Mouse (Mus musculus): ENCODE measurements at regions not wholly inside any gene's neighbourhood (a gene's known extent, or its start where the extent isn't known, plus 50 kb on each side); places are given as distances from the start of the nearest gene placed in this dataset.

DNA sequence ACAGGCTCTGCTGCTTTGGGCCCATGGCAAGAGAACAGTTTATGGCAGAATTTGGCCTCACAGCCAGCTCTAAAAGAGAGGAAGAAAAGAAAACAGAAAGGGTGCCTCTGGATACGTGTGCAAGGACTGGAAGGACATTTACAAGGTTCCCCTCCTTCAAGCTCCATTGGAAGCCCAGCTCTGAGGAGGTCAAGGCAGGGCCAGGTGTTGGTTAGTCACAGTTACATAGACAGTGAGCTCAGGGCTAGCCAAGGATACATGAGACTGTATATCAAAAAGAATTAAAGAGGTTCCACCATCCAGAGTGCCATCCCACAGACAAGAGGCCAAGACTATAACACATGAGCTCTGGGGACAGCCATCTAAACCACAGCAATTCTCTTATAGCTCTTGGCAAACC, 131.6 kb upstream of the Jarid2 start:
- H3K27me3 ChIP-seq (ENCODE audit: control insufficient read depth, insufficient read depth, low read length): no peaks in the 10 kb centered on the region
- H3K27ac ChIP-seq: no peak overlapping the region
- WGBS: 64% methylated on average over 1 of the region's 1 CpGs
- DNase-seq (ENCODE audit: low spot score) (no peak), ATAC-seq (ENCODE audit: low FRiP score) (no peak)
- H3K36me3 ChIP-seq (replicated peaks; ENCODE audit: control insufficient read depth, insufficient read depth): no peaks in the 10 kb centered on the region
- H3K4me2 ChIP-seq (replicated peaks): no peak overlapping the region
- no peak overlapping the region for H3K4me3 ChIP-seq (replicated peaks; ENCODE audit: low read length)
- H3K4me1 ChIP-seq (replicated peaks; ENCODE audit: control insufficient read depth, insufficient read depth, low read length): no peaks in the 10 kb centered on the region
- H3K9ac ChIP-seq: no peak overlapping the region
- no peaks in the 10 kb centered on the region for H3K9me3 ChIP-seq (ENCODE audit: control insufficient read depth, low read length)

DNA sequence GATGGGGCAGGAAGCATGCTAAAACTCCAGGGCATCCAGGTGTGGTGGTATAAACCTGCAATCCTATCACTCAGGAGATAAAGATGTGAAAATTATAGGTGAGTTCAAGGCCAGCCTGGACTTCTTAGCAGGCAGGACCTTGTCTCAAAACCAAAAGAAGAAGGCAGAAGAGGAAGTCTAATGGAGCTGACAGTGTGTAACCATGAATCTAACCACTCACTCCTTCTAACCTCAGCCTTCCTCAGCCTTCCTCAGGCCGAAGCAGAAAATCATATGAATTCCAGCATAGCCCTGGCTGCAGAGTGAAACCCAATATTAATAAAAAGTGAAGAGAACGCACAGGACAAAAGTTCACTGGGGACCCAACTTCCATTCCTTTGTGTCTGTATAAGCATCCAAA, 128.2 kb upstream of the Jarid2 start:
- H3K4me3 ChIP-seq (replicated peaks; ENCODE audit: low read length): no peak overlapping the region
- no peaks in the 10 kb centered on the region for H3K9me3 ChIP-seq (ENCODE audit: control insufficient read depth, low read length)
- DNase-seq (ENCODE audit: low spot score) (no peak), ATAC-seq (ENCODE audit: low FRiP score) (no peak)
- no peak overlapping the region for H3K9ac ChIP-seq
- H3K36me3 ChIP-seq (replicated peaks; ENCODE audit: control insufficient read depth, insufficient read depth): no peaks in the 10 kb centered on the region
- no peak overlapping the region for H3K4me2 ChIP-seq (replicated peaks)
- WGBS: 69% methylated on average over 2 of the region's 2 CpGs
- no peaks in the 10 kb centered on the region for H3K4me1 ChIP-seq (replicated peaks; ENCODE audit: control insufficient read depth, insufficient read depth, low read length)
- no peaks in the 10 kb centered on the region for H3K27me3 ChIP-seq (ENCODE audit: control insufficient read depth, insufficient read depth, low read length)
- H3K27ac ChIP-seq: no peak overlapping the region

DNA sequence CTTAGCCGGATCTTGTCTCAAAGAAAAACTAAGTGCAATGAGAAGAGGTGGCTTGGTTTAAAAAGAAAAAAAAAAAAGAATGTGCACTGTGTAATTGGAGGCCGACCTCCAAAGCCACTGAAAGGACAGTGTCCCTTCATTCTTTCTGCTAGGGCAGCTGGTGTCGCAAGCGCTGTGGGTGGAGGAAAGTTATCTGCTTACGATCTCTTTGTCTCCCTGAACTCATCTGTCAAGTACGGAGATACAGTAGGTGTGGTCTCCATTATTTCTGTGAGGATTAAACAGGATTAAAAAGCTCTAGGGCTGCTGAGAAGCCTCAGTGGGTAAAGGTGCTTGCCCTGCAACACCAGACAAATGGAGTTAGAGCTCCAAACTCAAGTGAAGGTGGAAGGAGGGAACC, 126.6 kb upstream of the Jarid2 start:
- H3K4me3 ChIP-seq (replicated peaks; ENCODE audit: low read length): no peak overlapping the region
- H3K27me3 ChIP-seq (ENCODE audit: control insufficient read depth, insufficient read depth, low read length): no peaks in the 10 kb centered on the region
- H3K4me1 ChIP-seq (replicated peaks; ENCODE audit: control insufficient read depth, insufficient read depth, low read length): no peaks in the 10 kb centered on the region
- H3K9me3 ChIP-seq (ENCODE audit: control insufficient read depth, low read length): no peaks in the 10 kb centered on the region
- H3K4me2 ChIP-seq (replicated peaks): no peak overlapping the region
- no peak for ATAC-seq (ENCODE audit: low FRiP score)
- WGBS: 24% methylated on average over 6 of the region's 6 CpGs
- no peaks in the 10 kb centered on the region for H3K36me3 ChIP-seq (replicated peaks; ENCODE audit: control insufficient read depth, insufficient read depth)
- H3K9ac ChIP-seq: no peak overlapping the region
- no peak overlapping the region for H3K27ac ChIP-seq
- DNase-seq (ENCODE audit: low spot score): no peak

- no peaks in the 10 kb centered on the region for H3K27me3 ChIP-seq (ENCODE audit: control insufficient read depth, insufficient read depth, low read length)
- WGBS: 78% methylated on average over 13 of the region's 13 CpGs
- ATAC-seq (ENCODE audit: low FRiP score): no peak
- H3K4me2 ChIP-seq (replicated peaks): no peak overlapping the region
- no peak overlapping the region for H3K9ac ChIP-seq
- no peak overlapping the region for H3K27ac ChIP-seq
- no peak for DNase-seq (ENCODE audit: low spot score)
- H3K4me3 ChIP-seq (replicated peaks; ENCODE audit: low read length): no peak overlapping the region
- no peaks in the 10 kb centered on the region for H3K36me3 ChIP-seq (replicated peaks; ENCODE audit: control insufficient read depth, insufficient read depth)
- H3K9me3 ChIP-seq (ENCODE audit: control insufficient read depth, low read length): no peaks in the 10 kb centered on the region
- H3K4me1 ChIP-seq (replicated peaks; ENCODE audit: control insufficient read depth, insufficient read depth, low read length): no peaks in the 10 kb centered on the region
Measured at GRCm38 (mm10) chr13:44607316-44608285, 121.7 kb upstream of the Jarid2 start.

- Histone ChIP-seq H3K27me3 (ENCODE audit: control insufficient read depth, insufficient read depth, low read length) (no peaks in the 10 kb centered on the region), H3K9me3 (ENCODE audit: control insufficient read depth, low read length) (no peaks in the 10 kb centered on the region), H3K27ac (no peak overlapping the region), H3K9ac (no peak overlapping the region), H3K36me3 (replicated peaks; ENCODE audit: control insufficient read depth, insufficient read depth) (no peaks in the 10 kb centered on the region), H3K4me2 (replicated peaks) (no peak overlapping the region), H3K4me3 (replicated peaks; ENCODE audit: low read length) (no peak overlapping the region), H3K4me1 (replicated peaks; ENCODE audit: control insufficient read depth, insufficient read depth, low read length) (no peaks in the 10 kb centered on the region)
- ATAC-seq (ENCODE audit: low FRiP score): no peak
- 87% methylated on average over 3 of the region's 3 CpGs for WGBS
- no peak for DNase-seq (ENCODE audit: low spot score)
Measured at GRCm38 (mm10) chr13:44608286-44608675, 121.0 kb upstream of the Jarid2 start.

GRCm38 (mm10) chr13:44608681-44609335, 120.5 kb upstream of the Jarid2 start:
- Histone ChIP-seq H3K36me3 (replicated peaks; ENCODE audit: control insufficient read depth, insufficient read depth) (no peaks in the 10 kb centered on the region), H3K27me3 (ENCODE audit: control insufficient read depth, insufficient read depth, low read length) (no peaks in the 10 kb centered on the region), H3K4me1 (replicated peaks; ENCODE audit: control insufficient read depth, insufficient read depth, low read length) (no peaks in the 10 kb centered on the region), H3K4me3 (replicated peaks; ENCODE audit: low read length) (no peak overlapping the region), H3K9me3 (ENCODE audit: control insufficient read depth, low read length) (no peaks in the 10 kb centered on the region), H3K9ac (no peak overlapping the region), H3K27ac (no peak overlapping the region), H3K4me2 (replicated peaks) (no peak overlapping the region)
- ATAC-seq (ENCODE audit: low FRiP score): no peak
- 77% methylated on average over 11 of the region's 11 CpGs for WGBS
- DNase-seq (ENCODE audit: low spot score): no peak

GRCm38 (mm10) chr13:44609606-44610005, 119.7 kb upstream of the Jarid2 start:
- H3K9ac ChIP-seq: no peak overlapping the region
- no peak overlapping the region for H3K4me2 ChIP-seq (replicated peaks)
- no peaks in the 10 kb centered on the region for H3K36me3 ChIP-seq (replicated peaks; ENCODE audit: control insufficient read depth, insufficient read depth)
- no peaks in the 10 kb centered on the region for H3K27me3 ChIP-seq (ENCODE audit: control insufficient read depth, insufficient read depth, low read length)
- H3K4me1 ChIP-seq (replicated peaks; ENCODE audit: control insufficient read depth, insufficient read depth, low read length): no peaks in the 10 kb centered on the region
- H3K9me3 ChIP-seq (ENCODE audit: control insufficient read depth, low read length): no peaks in the 10 kb centered on the region
- DNase-seq (ENCODE audit: low spot score): no peak
- H3K4me3 ChIP-seq (replicated peaks; ENCODE audit: low read length): no peak overlapping the region
- no peak for ATAC-seq (ENCODE audit: low FRiP score)
- no peak overlapping the region for H3K27ac ChIP-seq
- WGBS: 84% methylated on average over 5 of the region's 5 CpGs

- no peak overlapping the region for H3K9ac ChIP-seq
- H3K4me2 ChIP-seq (replicated peaks): no peak overlapping the region
- ATAC-seq (ENCODE audit: low FRiP score): no peak
- no peak overlapping the region for H3K27ac ChIP-seq
- 84% methylated on average over 8 of the region's 8 CpGs for WGBS
- DNase-seq (ENCODE audit: low spot score): no peak
- no peaks in the 10 kb centered on the region for H3K9me3 ChIP-seq (ENCODE audit: control insufficient read depth, low read length)
- H3K27me3 ChIP-seq (ENCODE audit: control insufficient read depth, insufficient read depth, low read length): no peaks in the 10 kb centered on the region
- no peaks in the 10 kb centered on the region for H3K4me1 ChIP-seq (replicated peaks; ENCODE audit: control insufficient read depth, insufficient read depth, low read length)
- H3K4me3 ChIP-seq (replicated peaks; ENCODE audit: low read length): no peak overlapping the region
- H3K36me3 ChIP-seq (replicated peaks; ENCODE audit: control insufficient read depth, insufficient read depth): no peaks in the 10 kb centered on the region
Measured at GRCm38 (mm10) chr13:44615696-44616095, 113.6 kb upstream of the Jarid2 start.

DNA sequence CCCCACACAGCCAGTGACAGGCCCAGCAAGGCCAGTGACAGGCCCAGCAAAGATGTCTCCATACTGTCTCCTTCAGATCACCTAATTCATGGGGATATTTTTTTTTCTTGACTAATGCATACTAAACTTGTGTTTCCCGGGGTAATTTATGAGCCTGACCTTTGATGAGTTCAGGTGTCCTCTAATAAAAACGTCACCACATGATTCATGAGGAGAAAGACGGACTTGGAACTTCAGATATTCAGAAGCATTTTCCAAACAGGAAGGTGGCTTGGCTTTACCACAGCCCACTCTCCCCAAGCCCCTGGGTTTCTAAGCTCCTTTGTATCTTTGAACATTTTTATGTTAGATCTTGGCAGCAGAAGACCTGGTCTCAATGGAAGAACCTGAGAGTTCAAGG, 110.9 kb upstream of the Jarid2 start:
- Histone ChIP-seq H3K4me2 (replicated peaks) (no peak overlapping the region), H3K27ac (no peak overlapping the region), H3K27me3 (ENCODE audit: control insufficient read depth, insufficient read depth, low read length) (no peaks in the 10 kb centered on the region), H3K36me3 (replicated peaks; ENCODE audit: control insufficient read depth, insufficient read depth) (no peaks in the 10 kb centered on the region), H3K9me3 (ENCODE audit: control insufficient read depth, low read length) (no peaks in the 10 kb centered on the region), H3K4me1 (replicated peaks; ENCODE audit: control insufficient read depth, insufficient read depth, low read length) (peaks cover 11% of the 10 kb centered on the region), H3K9ac (no peak overlapping the region), H3K4me3 (replicated peaks; ENCODE audit: low read length) (no peak overlapping the region)
- no peak for DNase-seq (ENCODE audit: low spot score)
- WGBS: 86% methylated on average over 3 of the region's 3 CpGs
- no peak for ATAC-seq (ENCODE audit: low FRiP score)
